Mouse (Mus musculus) adrenal gland (tissue): ENCODE data around the gene Prep.

ENCODE experiments used
- intact Hi-C: fragments of 180-260 bp; cut with DNase I; formaldehyde crosslinking; loops from one replicate; pipeline ENCODE4 v1.15.1; 2025
- long read RNA-seq, 2 experiments: library from polyadenylated mRNA; unstranded; transcript quantifications; one replicate each; pipeline ENCODE4 v2.0.0; 2020; ENCODE audit warnings: borderline replicate concordance in 1 of 2; ENCODE audit not compliant: insufficient replicate concordance in 1 of 2

Prep gene
- long read RNA-seq, experiment 1, full-length matches to known transcripts, result 44 of 52 reads
- long read RNA-seq, experiment 1, partial matches to known transcripts, result 5 of 52 reads
- long read RNA-seq, experiment 1, other reads (novel, unspliced or antisense), result 3 of 52 reads
- long read RNA-seq, experiment 2, full-length matches to known transcripts, result 31 of 39 reads
- long read RNA-seq, experiment 2, partial matches to known transcripts, result 7 of 39 reads
- long read RNA-seq, experiment 2, other reads (novel, unspliced or antisense), result 1 of 39 reads

DNA sequence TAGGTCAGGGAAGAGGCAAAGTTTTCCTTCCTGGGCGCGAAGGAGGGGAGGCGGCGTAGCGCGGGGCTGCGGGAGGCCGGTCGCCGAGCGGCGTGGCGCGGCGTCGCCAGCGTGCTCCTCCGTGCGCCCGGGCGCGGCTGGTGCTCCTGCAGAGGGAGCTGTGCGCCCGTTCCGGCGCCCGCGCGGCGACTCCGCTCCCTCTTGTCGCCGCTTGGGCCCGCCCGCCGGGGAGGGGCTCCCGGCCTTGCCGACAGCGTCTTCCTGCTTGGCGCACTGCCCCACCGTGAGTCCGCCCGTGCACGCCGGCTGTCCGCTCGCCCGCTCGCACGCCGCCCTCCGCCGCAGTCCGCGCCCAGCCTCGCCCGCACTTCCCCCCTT, at the start of gene Prep:
Gene Prep (plus strand): TSS at position 273 of the 378 bp plus-strand sequence.
- intact Hi-C loops, result no loop called here

DNA sequence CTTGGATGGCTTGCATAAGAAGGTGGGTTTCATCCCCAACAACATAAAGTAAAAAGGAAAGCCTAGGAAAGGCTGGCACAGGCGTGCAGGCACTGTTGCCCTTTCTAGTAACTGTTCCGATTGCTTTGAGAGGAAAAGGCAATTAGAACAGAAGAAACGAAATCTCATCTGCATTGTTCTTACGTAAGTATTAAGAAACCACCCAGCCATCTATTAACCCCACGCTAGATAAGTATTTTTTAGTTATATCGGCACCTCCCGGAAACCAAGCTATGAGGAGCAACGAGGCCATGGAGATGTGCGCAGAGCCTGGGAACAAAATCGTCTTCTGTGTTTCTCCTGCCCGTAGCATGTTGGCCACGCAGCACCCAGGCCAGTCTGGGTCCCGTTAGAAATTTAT, 49.7 kb upstream of the Prep start:
- intact Hi-C loops, result no loop called here

DNA sequence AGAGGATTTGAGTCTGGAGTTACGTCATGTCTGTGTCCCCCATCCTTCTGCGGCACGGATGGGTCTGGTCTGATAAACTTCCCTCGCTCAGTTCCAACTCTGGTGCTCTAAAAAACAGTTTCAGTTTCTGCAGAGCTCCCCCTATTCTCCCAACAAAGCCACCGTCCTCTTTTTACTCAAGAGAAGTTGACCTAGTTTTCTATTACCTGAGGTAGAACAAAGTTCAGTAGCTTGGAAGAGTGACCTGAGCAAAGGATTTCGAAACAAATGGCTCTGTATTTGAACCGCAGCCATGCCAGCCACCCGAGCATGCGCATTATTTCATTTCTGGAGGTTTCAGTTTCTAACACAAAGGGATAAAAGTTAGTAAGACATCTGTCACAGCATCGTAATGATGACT, 49.2 kb upstream of the Prep start:
- intact Hi-C loops, result no loop called here

DNA sequence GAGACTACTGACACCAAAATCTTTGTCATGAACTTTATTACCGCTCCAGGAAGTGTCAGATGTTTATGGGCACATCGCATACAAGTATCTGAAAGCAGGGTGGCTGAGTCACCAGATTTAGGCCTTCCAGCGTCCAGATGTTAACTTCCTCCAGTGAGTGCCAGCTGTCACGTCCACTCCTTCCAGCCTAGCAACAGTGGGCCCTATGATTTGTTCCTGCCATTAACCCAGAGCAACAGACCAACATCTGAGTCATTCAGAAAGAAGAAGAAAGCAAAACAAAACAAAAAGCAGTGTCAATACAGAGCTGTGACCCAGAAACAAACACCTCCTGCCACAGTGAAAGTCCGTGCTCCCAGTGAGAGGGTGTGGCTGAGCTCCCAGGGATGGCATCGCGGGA, 47.6 kb upstream of the Prep start:
- intact Hi-C loops, result no loop called here

DNA sequence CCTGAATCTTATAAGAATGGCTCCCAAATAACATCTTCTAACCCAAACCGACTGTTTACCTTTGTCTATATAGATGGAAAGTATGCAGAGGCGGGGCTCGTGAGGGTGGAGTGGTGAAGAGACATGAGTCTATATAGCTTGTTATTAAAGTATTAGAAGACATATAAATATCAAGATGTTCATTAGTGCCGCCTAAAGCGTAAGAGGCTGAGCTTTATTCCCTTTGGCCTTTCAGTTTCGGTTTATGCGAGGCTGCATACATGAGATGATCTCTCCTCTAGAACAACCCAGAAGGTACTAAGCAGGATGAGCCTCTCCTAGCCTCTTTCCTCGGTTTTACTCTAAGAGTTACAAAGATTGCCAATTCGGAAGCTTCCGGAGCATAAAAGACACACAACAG, 47.2 kb upstream of the Prep start:
- intact Hi-C loops, result no loop called here

DNA sequence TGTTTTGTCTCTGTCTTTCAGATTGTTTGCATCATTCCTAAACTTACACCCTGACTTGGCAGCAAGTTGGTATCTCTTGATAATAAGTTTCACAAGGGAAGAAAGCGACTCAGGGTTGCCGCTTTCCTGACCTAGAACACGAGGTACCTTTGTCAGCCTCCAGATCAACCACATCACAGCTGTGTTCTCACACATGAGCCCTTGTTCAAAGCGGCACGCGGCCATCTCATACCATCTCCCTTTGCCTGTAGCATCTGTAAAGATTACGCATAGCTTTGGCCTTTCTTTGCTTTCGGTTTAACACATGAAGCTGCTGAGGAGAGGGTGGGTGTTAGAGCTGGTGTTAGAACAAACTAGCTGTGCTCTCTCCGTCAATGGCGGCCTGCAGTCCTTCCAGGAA, 46.7 kb upstream of the Prep start:
- intact Hi-C loops, result no loop called here

DNA sequence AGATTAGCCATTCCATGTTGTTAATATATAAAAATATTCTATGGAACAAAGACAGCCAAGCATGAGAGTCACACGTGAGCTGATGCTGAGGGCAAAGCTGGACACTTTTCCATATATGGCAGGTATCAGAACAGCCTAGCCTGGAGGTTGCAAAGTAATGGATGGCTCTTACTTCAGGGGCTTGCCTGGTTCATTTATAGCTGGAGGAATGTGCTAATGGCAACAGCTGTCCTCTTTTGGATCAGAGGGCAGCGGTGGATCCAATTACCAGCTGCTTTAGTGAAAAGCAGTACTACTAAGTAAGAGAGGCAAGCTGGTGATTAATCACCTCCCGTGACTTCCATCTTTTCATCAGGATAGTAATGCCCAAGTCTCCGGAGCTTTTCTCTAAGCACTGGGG, 41.8 kb upstream of the Prep start:
- intact Hi-C loops, result no loop called here

DNA sequence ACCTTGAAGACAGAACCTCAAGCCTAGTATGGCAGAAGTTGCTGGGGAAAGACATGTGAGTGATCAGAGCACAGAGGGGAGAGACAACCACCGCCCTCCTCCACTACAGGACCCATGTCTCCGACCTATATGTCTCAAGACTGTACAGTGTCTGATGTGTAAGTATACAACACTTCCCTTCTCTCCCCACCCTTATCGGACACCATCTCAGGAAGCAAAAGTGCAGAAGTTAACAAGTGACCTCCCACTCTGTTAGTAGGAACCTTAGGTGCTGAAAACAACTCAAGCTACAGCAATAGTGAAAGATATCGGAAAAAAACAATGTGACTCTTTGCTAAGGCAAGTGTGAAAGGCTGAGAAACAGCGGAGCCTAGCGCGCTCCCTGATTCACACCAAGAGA, 40.1 kb upstream of the Prep start:
- intact Hi-C loops, result no loop called here

DNA sequence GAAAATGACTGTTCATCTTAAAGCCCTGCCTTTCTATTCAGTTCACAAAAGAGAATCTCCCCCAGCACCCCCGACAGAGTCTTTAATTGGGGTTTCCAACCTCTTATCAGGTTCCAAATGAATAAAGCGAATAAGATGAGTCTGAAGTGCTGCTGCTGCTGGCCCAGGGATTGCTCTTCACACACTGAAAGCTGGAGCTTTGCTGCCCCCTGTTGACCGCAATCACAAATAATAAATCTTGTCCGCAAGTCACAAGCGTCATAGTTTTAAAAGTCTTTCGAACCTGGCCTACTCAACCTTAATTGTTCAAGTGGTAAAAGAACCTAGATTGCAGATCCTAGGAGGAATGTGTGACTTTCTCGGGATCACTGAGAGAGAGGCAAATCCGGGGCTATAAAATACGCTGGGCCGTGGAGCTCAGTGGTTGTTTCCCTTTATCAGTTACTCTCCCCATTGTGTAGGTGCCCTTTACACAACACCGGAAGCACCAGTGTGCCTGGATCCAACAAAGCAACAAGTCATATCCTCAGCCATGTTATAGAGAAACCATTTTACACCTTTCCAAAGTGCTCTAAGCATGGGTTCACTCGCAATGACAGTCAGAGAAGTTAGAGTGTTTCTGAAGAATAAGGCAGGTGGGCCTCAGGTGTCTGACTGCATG, 21.6 kb upstream of the Prep start:
- intact Hi-C loops, result loop anchor here (5.0 kb wide), 2 partner anchors 588 to 753 kb away; no protein-coding TSS in a partner anchor

DNA sequence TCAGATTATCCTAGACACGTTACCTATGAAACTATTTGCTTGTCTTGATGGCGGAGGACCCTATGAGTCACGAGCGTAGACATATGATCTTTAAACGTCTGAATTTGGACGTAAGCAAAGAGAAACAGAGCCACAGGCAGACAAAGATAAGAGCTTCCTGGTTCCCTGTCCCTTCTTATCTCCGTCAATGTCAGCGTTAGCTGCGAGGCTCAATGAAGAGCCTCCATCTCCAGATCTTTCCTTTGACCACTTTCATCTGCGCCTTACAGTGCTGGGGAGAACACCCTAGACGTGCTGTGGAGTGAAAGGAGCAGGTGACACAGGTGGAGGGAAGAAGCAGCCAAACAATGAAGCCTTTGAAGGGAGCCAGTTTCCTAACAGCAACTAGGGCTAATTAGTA, 18.8 kb upstream of the Prep start:
- intact Hi-C loops, result loop anchor here (2.0 to 5.0 kb wide), 3 partner anchors 39 to 756 kb away; no protein-coding TSS in a partner anchor

DNA sequence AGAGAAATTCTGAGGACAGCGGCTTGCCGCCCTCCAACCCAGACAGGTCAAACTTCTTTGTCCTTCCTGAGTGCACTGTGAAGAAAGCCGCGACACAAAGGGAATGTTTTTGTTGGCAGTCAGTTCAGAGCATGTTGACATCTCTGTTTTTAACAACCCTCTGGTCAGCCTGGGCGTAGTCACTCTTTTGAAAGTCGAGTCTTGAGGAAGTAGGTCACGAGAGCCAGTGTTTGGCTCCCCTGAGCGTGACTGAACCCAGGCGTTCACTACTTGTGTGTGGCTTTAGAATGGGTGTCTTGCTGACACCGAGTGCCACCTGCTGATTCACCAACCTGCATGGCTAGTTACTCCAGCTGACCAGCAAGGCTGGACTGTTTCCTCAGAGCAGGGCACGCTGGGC, 18.4 kb upstream of the Prep start:
- intact Hi-C loops, result loop anchor here (2.0 to 5.0 kb wide), 3 partner anchors 38 to 756 kb away; no protein-coding TSS in a partner anchor

DNA sequence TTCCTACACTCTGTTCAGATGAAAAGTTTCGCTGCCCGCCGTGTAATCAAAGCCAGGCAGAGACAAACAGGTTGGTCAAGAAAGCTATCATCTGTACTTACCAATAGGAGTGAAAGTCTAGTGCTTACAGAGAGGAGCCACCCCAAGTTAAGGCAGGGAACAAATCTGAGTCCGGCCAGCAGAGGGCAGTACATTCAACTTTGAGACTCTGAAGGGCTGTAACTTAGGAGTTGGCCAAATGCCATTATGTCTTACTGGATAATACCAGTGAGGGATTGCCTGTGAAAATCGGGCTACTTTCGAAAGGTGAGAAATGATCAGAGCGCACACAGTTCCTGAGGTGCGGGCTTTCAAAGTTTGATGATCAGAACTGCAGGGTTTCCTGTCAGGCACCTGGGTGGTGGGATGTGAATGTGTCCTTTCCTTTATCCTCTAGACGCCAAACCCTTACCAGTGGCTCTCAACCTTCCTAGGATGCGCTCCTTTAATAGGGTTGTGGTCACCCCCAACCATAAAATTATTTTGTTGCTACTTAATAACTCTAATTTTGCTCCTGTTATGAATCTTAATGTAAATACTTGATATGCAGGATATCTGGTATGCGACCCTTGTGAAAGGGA, 15.8 kb upstream of the Prep start:
- intact Hi-C loops, result loop anchor here (5.0 kb wide), 1 partner anchor 321 kb away; no protein-coding TSS in a partner anchor

DNA sequence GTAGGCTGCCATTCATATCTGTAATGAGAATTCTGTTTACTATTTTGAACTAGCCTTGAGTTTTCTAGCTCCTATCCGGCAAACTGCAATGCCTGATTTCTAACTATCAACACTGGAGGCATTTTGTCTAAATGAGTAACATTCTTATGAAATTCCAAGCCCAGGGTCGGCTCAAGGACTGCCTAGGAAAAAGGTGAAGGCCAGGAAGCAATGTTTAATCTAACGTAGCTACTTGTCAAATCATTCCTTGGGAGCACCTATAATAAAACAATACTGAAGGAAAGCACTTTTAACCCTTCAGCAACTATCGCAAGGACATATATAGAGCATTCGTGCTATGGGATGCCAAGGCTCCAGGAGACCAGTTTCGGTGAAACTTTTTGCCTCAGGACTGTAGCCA, 8.6 kb upstream of the Prep start:
- intact Hi-C loops, result no loop called here

DNA sequence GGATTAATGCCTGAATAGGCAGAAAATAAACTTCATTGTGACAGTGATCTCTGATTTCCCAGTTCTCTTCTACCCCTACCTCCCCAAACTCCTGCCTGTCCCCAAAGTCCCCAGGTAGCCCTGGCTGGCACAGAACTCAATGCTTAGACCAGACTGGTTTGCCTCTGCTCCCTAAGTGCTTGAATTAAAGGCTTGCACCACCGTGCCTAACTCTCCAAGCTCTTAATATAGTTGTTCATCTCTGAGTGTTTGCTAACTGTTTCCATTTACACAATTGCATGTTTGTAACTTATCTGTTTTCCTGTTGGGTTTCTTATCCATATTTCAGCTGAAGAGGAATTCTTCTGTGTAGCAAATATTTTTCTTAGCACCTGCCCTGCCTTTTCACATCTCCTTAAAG, 6.2 kb upstream of the Prep start:
- intact Hi-C loops, result no loop called here

DNA sequence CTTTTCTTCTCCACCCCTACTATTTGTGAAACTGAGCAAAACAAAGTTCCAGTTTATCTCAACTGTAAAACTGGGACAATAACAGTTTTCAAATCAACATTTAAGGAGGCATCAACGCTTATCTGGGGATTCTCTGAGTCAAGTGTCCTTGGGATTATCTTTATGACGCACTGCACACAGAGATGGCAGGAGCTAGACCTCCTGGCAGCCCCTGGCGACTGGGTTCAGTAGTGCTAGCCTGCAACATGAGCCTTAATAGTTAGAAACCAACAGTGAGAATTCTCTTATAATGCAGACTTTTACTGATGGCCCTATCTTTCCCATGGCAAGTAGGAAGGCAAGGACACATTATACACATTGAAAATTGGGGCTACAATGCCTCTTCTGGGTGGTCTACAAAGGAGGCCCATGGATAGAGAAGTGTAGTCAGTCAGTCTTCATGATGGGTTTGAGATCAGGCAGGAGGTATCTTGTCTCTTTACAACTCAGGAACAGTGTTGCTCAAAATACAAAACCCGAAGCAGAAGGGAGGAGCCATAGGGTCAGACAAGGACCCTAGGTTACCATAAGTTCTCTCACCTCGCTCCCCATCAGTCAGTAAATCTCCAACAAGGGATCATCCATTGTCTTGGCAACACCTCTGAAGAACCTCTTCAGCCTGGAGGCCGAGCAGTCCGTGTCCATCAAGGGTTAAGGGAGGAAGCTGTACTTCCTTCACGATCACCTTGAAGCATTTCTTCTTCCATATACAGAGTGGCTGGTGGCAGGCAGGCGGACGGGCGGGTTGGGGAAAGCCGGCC, 672 bp upstream of the Prep start:
- intact Hi-C loops, result no loop called here

DNA sequence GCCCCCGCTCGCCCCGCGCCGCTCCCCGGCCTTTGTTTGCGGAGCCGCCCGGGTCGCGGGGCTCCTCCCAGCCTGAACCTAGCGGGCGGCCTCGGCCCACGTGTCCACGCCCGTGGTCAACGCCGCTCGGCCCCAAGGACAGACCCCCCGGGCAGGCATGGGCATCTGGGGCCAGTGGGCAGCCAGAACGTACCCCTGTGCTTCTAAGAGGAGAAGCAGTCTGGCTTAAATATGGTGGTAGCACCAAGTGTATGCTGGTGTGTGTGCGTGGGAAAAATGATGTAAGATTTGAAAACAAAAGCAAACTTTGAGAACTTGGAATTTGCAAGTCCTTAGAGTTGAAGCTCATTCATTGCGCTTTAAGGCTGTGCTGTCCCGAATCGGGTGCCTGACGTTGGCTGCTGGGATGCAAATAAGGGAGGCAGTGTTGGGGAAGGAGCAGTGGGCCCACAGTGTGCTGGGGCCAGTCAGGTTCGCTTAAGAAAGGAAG, 478 bp downstream of the Prep start:
- intact Hi-C loops, result no loop called here

DNA sequence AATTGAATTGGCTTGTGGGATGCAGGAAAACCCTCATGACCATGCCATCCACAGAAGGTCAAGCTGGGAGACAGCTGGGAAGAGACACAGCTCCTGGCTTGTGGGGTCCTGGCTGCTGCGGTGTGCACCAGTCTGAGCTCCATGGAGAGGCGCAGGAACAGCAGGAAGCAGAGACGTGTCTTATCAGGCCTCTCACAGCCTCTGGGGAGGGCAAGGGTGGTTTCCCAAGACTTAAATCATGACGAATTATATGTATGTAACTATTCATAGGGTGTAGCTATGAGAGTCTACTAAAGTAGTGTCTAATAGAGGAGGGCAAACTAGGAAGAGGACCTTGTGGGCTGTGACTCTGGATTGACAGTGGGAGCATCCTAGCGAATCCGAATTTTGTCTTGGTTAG, 2.6 kb downstream of the Prep start:
- intact Hi-C loops, result no loop called here

DNA sequence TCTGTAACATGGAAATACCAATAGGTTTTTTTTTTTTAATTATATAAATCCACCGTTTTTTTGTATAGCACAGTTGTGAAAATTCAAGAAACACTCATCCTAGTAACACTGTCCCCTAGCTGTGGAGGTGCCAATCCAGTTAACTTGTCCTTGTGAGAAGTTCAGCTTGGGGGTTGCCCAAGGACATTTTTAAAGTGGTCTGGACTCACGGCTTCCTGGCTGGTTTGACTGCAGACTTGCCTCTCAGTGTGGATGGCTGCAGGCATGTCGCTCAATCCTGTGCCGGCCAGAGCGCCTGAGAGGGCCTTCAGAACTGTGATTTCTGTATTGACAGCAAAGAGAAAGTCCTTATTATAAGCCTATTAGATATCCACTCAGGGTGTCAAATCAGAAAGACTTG, 3.4 kb downstream of the Prep start:
- intact Hi-C loops, result no loop called here

DNA sequence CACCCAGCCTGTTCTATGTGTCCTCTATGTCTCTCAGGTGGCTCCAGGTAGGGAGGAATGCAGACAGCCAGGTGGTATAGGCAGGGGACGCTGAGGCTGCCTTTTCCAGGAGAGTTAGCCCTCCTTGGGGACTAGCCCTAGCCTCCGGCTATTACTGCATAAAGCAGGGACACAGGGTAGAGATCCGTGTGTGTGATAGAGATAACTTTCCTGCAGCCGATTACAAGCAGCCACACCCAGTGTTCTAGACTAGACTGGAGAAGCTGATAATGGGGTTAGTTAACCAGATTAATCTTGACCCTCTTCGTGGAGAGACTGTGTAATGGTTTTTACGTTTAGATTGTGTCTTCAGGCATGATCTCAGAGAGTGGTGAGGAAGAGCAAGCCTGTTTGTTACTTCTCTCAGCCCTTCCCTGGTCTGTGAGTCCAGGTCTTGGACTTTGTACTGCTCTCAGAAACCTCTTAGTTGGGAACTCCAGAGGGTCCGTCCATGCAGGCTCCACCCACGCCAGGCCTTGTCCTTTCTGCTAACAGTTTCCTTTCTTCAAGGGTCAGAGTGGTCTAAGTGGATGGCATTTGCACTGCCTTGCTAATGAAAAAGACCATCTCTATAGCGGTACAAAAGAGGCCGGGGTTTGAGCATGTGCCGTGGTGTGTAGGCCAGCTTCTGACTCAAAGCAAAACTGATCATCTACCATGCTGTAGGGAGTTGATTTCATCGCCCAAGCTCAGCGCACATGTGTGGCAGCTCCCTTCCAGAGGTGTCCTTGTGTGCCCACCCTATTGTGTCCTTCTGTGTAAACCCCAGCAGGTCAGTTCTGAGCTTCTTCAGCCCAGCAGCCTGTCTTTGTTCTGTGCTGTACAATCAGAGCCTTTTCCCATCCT, 4.2 kb downstream of the Prep start:
- intact Hi-C loops, result no loop called here

DNA sequence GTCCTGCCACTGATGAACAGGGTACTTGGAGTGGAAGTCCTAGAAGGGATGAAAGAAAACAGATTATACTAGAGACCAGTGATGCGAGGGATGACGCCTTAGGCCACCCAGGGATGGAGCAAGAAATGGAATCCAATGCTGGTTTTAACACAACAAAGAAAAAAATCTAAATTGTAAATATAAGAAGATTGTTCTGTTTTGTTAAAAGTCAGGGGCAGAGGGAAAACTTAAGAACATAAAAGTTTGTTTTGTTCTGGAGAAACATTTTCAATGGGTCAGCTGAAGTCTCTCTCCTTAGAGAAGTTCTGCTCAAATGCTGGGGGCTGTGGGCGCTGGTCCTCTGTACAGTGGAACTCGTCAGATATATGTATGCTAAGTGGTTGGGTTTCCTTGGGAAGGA, 5.3 kb downstream of the Prep start:
- intact Hi-C loops, result no loop called here

DNA sequence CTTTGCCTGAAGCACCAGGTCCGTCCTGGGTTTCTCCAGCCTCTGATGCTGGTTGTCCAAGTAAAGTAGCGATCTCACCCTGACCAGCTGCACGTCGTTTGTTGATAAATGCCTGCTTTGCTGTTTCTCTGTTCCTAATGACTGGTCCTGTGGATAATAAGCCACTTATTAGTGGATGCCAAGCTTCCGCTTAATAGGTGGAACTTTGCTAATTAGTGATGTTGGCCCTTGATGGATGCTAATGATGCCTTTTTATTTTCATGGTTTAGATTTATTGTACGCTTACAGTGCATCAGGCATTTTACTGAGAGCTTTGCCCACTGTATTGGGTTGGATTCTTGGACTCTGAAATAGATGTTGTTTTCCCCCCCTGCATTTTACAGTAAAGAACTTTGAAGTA, 7.5 kb downstream of the Prep start:
- intact Hi-C loops, result no loop called here
